In the genomic region with DNA sequence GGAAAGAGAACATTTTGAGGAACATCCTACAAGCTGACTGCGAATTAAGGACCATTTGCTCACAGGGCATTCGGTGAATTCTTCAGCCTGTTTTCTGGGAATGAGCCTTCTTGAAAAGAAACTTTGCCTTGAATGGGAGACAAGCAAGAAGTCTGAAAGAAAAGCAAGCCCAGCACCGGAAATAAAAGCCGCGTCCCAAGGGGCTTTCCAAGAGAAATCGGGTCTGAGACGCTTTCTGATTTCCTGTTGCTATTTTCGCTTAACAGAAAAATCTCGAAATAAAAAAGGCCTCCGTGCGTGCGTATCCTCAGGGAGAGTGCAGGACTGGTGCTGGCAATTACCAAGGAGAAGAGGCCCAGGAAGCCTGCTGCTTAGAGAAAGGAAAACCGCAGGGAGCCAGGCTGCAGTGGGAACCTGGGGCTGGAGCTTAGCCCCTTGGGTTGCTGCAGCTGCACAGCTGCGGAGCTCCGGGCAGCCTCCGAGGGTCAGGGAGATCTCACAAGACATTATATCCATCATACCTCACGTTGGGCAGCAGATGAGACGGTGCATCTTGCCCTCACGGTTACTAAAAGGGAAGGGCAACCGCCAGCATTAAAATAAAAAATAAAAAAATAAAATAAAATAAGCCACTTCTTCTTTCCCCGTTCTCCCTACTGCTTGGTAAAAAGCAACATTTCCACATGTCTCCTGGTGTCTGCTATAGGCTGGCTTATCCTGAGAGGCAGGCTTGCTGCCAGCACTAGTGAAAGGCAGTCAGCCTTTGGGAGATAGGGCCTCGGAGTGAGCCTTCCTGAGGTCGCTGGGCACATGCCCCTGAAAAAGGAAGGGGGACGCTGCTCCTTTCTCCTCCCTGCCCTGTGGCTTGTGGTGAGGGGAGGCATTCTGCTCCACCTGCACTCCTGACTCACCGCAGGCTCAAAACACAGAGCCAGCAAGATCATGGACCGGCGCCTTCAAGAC, we compare ENCODE assay signal across 7 mouse cellular contexts. TPM values are rescaled to one million over a fixed set of nuclear protein-coding genes. Genes with fewer than 3 reads are reported as not detected.
DNase-seq lines count a peak whose midpoint lies in the region; ATAC-seq lines count a peak whose summit lies in the region.

No protein-coding gene starts in this region.

- ATAC-seq in heart, embryonic 15.5 days (replicated peaks; ENCODE audit: insufficient number of reproducible peaks, insufficient read depth, low FRiP score, low read depth) = no peak
- no peak for ATAC-seq in liver, embryonic 11.5 days (replicated peaks; ENCODE audit: low FRiP score)

- peak; percentile 50 for DNase-seq in A20 (ENCODE audit: low read depth, low spot score)
- peak; percentile 49 for DNase-seq in T-cell, adult 2 months (ENCODE audit: low spot score)
- no peak for DNase-seq in liver, embryonic 11.5 days (ENCODE audit: low spot score)
- DNase-seq in adrenal gland, adult 2 months = no peak
- no peak for DNase-seq in cerebellum, adult 9-11 months
- no peak for DNase-seq in right cerebral cortex, adult 2 months (ENCODE audit: low spot score in 2 of 2)

- H3K36me3 ChIP-seq in heart, embryonic 15.5 days = no peaks in the 10 kb centered on the region
- H3K36me3 ChIP-seq in liver, embryonic 11.5 days (ENCODE audit: control insufficient read depth, insufficient read depth, low read length) = no peaks in the 10 kb centered on the region

- peaks cover 13% of the 10 kb centered on the region for H3K4me1 ChIP-seq in heart, embryonic 15.5 days (replicated peaks)
- no peaks in the 10 kb centered on the region for H3K4me1 ChIP-seq in liver, embryonic 11.5 days (replicated peaks; ENCODE audit: control insufficient read depth, insufficient read depth, low read length)

- no peak overlapping the region for H3K4me3 ChIP-seq in heart, embryonic 15.5 days
- H3K4me3 ChIP-seq in liver, embryonic 11.5 days (ENCODE audit: low read depth, low read length) = no peak overlapping the region

- H3K27ac ChIP-seq in heart, embryonic 15.5 days = no peak overlapping the region; the same call in 1 of the 2 replicates
- H3K27ac ChIP-seq in liver, embryonic 11.5 days (ENCODE audit: low read depth, low read length) = no peak overlapping the region

- peak overlapping the region; percentile 24 for H3K4me2 ChIP-seq in heart, embryonic 15.5 days
- H3K4me2 ChIP-seq in liver, embryonic 11.5 days = peak overlapping the region; percentile 14; the same call in 1 of the 2 replicates

- H3K27me3 ChIP-seq in heart, embryonic 15.5 days = peaks cover 34% of the 10 kb centered on the region
- H3K27me3 ChIP-seq in liver, embryonic 11.5 days (replicated peaks; ENCODE audit: control insufficient read depth, insufficient read depth, low read length) = peaks cover 30% of the 10 kb centered on the region

- no peaks in the 10 kb centered on the region for H3K9me3 ChIP-seq in heart, embryonic 15.5 days (replicated peaks)
- H3K9me3 ChIP-seq in liver, embryonic 11.5 days (ENCODE audit: control insufficient read depth, low read length) = no peaks in the 10 kb centered on the region

- H3K9ac ChIP-seq in heart, embryonic 15.5 days = no peak overlapping the region
- H3K9ac ChIP-seq in liver, embryonic 11.5 days (ENCODE audit: low read depth, low read length) = no peak overlapping the region

- WGBS in heart, embryonic 15.5 days = 32% methylated on average over 27 of the region's 27 CpGs
- 26% methylated on average over 27 of the region's 27 CpGs for WGBS in liver, embryonic 11.5 days

RNA-seq across cellular contexts. Expression of gene Tbc1d30, which starts 35.5 kb away (rescaled TPM):
- 1.4 and 2.3 TPM in 2 replicates for polyA plus RNA-seq in heart, embryonic 15.5 days (2015; fragmentation: Nextera tagmentation; extraction: Ambion mirVana)
- 0.27 and 0.78 TPM in 2 replicates for polyA plus RNA-seq in liver, embryonic 11.5 days (2014; fragmentation: Nextera tagmentation; extraction: Ambion mirVana)
- 1 to 10 TPM; 2.9 to 8.7 TPM for total RNA-seq in adrenal gland, adult 2 months (2021)
- 0.57 and 1.5 TPM in 2 replicates for polyA plus RNA-seq in adrenal gland, adult 2 months (2012; rRNA removed)

RNA-seq across cellular contexts. Expression of gene Gns, which starts 49.3 kb away (rescaled TPM):
- 28.6 and 33.1 TPM in 2 replicates for polyA plus RNA-seq in heart, embryonic 15.5 days (2015; fragmentation: Nextera tagmentation; extraction: Ambion mirVana)
- 31.2 and 31.6 TPM in 2 replicates for polyA plus RNA-seq in liver, embryonic 11.5 days (2014; fragmentation: Nextera tagmentation; extraction: Ambion mirVana)
- total RNA-seq in adrenal gland, adult 2 months (2021) = 100 to 1,000 TPM; 169 to 240 TPM
- polyA plus RNA-seq in adrenal gland, adult 2 months (2012; rRNA removed) = 657 and 731 TPM in 2 replicates

Comparison
In these comparisons a context has a peak if more than half of its experiments do, and no peak if none do; other contexts are left out.
1. DNase-seq: peak in A20 (single experiment) and T-cell, adult 2 months (single experiment); none in liver, embryonic 11.5 days (single experiment), adrenal gland, adult 2 months (single experiment), cerebellum, adult 9-11 months (single experiment) and right cerebral cortex, adult 2 months (0 of 2).
2. RNA of gene Gns, which starts 49.3 kb away (polyA plus RNA-seq): 657 to 731 TPM in adrenal gland, adult 2 months; 31.2 to 31.6 TPM in liver, embryonic 11.5 days and 28.6 to 33.1 TPM in heart, embryonic 15.5 days; every median in the first group is over 10 times any median in the second.